Mouse (Mus musculus) right cerebral cortex, postnatal 4 days (tissue): ENCODE results near the gene Atxn7l1.

Experiments used
- DNase-seq: peaks from one replicate; pipeline ENCODE4 v3.0.0-alpha.2; 2022

Atxn7l1 gene

GRCm38 (mm10) chr12:33236344-33237049 lies 89.0 kb downstream of the Atxn7l1 start:
- DNase-seq: no peak

- no peak for DNase-seq
Measured at GRCm38 (mm10) chr12:33237108-33237507, 89.6 kb downstream of the Atxn7l1 start.

GRCm38 (mm10) chr12:33242679-33243078 lies 95.2 kb downstream of the Atxn7l1 start:
- DNase-seq: no peak

DNA sequence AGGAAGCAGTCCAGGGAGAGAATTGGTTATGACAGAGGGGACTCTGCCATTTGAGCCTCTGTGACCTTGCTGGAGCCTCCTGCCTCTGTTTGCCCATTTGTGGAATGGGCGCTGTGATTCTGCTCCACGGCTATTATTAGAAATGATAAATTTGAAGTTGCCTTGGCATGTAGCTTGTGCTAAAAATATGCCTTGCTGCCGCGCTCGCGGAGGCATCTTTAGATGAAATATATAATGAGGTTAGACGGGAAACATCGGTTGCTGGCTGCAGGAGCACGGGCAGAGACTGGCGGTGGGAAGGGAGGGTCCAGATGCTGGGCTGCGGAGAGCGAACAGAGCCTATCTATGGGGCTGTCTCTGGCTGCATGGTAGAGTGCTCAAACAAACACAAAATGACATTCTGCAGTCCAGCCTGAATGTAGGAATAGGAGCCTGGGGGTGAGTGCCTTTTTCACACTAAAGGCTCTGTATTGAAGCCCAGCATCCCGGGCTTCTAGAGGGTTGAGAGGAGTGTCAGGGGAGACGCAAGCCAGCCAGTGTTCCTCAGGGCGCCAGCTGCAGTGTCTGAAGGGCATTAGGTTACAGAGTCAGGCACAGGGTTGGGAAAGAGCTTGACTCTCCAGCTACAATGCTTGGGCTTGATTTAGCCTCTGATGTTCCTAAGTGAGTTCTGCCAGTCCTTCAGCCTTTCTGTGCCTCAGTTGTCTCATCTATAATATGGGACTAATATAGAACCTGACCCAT lies 96.8 kb downstream of the Atxn7l1 start:
- DNase-seq: no peak

DNA sequence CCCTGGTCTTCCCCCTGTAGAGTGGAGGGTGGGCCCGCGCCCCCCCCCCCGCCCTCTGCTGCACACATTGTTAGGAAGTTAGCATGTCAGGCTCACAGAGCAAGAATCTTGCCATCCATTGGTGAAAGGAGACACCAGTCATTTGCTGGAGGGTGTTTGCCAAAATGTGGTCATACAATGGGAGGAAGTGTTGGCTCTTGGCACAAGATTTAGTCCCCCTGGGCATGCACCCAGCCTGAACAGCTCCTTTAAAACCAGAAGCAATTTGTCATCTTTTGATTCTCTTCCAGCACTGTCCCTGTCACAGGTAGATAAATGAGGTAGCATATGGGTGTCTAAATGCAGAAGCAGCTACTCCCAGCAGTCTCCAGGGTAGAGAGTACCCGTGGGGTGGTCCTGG lies 98.0 kb downstream of the Atxn7l1 start:
- DNase-seq: peak; percentile 24

DNA sequence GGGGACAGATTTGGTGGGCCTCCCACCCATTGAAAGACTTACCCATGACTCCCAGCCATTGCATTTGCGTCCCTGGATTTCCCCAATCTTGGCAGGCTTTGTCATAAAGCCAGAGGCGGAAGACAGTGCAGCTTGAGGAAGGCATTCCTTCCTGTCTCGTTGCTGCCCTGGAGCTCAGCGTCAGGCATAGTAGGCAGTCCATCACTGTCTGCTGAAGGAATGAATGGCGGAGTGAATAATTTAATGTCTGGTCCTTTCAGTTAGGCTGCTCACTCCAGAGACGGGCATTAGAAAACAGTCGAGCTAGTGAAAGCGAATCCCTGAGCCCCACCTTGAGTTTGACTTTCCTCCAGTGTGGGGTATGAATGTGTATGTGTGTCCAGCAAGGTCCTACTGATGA lies 99.4 kb downstream of the Atxn7l1 start:
- DNase-seq: no peak

DNA sequence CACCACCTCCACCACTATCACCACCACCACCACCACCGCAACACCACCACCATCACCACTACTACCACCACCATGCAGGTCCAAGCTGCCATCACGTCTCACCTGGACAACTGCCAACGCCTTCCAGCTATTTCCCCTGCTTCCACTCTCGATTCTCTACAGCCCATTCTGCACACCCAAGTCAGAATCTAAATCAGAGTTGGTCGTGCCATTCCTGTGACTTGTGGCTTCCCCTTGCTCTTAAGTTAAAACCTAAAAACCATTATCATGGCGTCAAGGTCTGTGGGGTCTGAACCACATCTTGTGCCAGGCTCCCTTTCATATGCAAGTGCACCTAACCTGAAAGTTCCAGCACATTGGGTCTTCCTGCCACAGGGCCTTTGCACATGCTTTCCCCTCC lies 102.7 kb downstream of the Atxn7l1 start:
- no peak for DNase-seq

GRCm38 (mm10) chr12:33251399-33251798 lies 103.9 kb downstream of the Atxn7l1 start:
- DNase-seq: no peak

DNA sequence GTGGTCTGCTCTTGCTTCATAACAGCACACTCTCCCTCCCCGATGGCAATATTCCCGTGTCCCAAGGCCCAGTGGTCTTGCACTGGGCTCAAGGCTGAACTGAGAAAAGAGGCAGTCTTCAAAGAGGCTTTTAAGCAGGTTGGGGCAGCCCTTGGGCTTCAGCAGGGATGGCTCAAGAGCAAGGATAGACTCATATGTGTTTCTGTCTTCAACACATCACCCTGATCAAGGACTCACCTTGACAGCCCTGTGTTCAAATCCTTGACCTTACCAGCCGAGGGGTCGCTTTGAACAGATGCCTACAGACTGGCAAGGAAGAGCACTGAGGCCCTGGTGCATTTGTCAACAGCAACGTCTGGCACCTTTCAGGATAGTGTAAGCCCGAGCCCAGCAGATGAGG lies 105.1 kb downstream of the Atxn7l1 start:
- no peak for DNase-seq

DNA sequence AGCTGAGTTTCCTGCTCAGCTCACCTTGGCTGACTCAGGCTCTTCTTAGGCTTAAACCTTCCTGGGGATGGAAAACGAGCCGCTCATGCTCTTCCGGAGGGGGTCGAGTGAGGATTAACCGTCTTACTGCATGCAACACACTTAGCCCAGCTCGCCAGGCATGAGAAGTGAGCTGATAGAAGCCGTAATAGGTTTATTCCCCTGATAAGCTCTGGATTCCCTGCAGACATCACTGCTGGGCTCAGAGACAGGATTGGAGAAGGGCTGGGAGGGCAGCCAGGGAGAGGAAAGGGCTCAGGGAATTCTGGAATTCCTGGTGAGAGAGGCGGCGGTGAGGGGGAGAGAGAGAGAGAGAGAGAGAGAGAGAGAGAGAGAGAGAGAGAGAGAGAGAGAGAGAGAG lies 105.7 kb downstream of the Atxn7l1 start:
- no peak for DNase-seq

DNA sequence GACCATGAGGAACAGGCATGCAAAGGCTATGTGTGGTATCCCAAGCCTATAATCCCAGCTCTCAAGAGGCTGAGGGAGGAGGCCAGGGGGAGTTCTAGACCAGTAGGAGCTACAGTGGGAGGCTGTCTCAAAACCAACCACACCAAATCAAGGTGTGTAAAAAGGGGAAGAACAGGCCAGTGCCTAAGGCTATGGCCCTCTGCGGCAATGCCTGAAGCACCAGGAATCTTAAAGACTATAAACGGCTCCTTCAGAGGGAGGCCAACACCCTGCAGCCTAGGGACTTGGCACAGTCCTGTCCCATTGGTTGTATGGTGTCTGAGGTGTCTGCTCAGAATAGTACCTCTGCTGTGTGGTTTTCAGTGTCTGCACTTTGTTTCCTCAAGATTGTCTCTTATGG lies 107.8 kb downstream of the Atxn7l1 start:
- DNase-seq: no peak

GRCm38 (mm10) chr12:33256426-33256825 lies 108.9 kb downstream of the Atxn7l1 start:
- DNase-seq: no peak

- DNase-seq: no peak
Measured at GRCm38 (mm10) chr12:33258995-33259529, 111.6 kb downstream of the Atxn7l1 start.

DNA sequence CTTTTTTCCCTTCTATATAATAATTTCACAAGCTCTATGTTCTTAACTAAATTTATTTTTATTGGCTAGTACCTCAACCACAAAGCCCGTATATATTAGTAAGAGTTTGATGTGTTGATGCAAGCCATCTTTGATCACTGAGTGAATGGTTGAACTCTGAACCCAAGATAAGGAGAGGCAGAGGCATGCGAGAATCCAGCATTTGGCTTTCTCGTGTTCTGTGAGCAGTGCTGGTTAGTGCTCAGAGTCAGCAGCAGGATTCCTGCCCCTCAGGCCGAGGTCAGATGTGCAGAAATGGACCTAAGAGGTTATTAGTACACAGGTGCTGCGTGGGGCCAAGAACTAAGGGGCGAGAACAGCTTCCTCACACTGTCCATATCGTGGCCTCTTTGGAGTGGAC lies 113.1 kb downstream of the Atxn7l1 start:
- DNase-seq: no peak

DNA sequence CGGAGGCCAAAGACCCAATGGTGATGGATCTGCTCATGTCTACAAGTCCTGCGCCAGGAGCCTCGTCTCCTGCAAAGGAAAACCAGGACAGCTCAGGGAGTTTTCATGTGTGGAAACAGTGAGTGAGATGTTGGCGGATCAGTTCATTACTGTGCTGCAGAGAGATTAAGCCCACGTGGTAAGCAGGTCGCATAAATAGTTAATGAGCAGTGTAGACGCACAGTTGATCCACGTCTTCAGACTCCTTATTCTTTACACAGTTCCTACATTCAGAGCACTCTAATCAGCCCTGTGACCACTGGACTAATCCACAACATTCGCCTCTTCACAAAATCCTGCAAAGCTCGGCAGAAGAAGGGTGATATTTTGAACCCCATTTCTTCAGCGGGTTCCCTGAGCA lies 118.4 kb downstream of the Atxn7l1 start:
- DNase-seq: no peak

GRCm38 (mm10) chr12:33267965-33268364 lies 120.5 kb downstream of the Atxn7l1 start:
- DNase-seq: no peak

GRCm38 (mm10) chr12:33269743-33270142 lies 122.2 kb downstream of the Atxn7l1 start:
- peak; percentile 75 for DNase-seq

- no peak for DNase-seq
Measured at GRCm38 (mm10) chr12:33271865-33272264, 124.4 kb downstream of the Atxn7l1 start.

GRCm38 (mm10) chr12:33272441-33272840 lies 124.9 kb downstream of the Atxn7l1 start:
- DNase-seq: no peak

DNA sequence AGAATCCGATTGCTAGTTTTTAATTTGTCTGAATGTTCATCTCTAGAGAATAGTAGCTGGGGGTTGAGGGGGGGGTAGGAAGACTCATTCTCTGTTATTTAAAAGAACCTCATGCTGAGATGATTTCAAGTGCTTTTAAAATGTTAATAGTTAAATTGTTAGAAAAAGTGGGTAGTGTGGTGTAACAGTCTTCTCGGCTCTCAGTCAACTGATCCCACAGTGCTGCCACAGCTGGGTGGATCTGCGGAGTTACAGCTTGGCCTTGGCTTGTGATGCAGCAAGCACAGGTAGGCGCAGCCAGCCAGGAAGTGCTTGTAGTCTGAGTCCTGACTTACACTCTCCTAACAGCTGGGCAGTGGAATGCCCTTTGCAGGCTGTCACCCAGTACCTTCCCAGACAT lies 125.7 kb downstream of the Atxn7l1 start:
- no peak for DNase-seq

DNA sequence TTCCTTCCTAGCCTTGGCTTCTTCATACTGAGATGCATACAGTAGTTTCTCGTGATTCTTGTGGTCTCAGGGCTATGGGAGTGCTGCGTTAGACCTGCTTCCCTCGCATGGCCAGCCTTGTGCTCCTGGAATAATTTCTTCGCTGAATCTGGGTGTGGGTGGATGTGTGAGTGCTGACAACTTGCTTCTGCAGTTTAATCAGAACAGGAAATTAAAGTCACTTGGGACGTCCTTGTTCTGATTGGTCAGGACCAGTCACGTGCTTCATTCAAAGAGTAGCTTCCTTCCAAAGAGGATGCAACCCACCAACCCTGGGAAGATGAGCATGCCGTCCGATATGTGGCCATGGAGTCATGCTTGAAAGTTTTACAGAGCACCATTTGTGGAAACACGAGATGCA lies 126.2 kb downstream of the Atxn7l1 start:
- DNase-seq: no peak

GRCm38 (mm10) chr12:33276028-33276427 lies 128.5 kb downstream of the Atxn7l1 start:
- no peak for DNase-seq

GRCm38 (mm10) chr12:33277427-33277826 lies 129.9 kb downstream of the Atxn7l1 start:
- no peak for DNase-seq

GRCm38 (mm10) chr12:33279159-33279558 lies 131.7 kb downstream of the Atxn7l1 start:
- no peak for DNase-seq
